Mouse (Mus musculus): Measurements from ENCODE around the gene Ush1g. TPM values are rescaled to one million over a fixed set of nuclear protein-coding genes. Genes with fewer than 3 reads are reported as not detected.
A peak's percentile ranks its signal among the peaks of the same experiment; 100 is the strongest.

The Ush1g gene
- polyA plus RNA-seq, 1 experiment from 2014 or later = 0.09 TPM

- 97% methylated on average over 5 of the region's 5 CpGs for WGBS
- no peak overlapping the region for H3K4me3 ChIP-seq (replicated peaks)
- no peak overlapping the region for H3K27ac ChIP-seq (replicated peaks)
- H3K9ac ChIP-seq (replicated peaks) = no peak overlapping the region
- no peaks in the 10 kb centered on the region for H3K4me1 ChIP-seq
- no peak for ATAC-seq (ENCODE audit: low FRiP score)
- H3K4me2 ChIP-seq = no peak overlapping the region
- H3K36me3 ChIP-seq = peaks cover 65% of the 10 kb centered on the region
- H3K9me3 ChIP-seq (replicated peaks) = no peaks in the 10 kb centered on the region
- H3K27me3 ChIP-seq (replicated peaks) = peaks cover 14% of the 10 kb centered on the region; the same call in 1 of the 2 replicates
These were observed 31.5 kb upstream of the Ush1g start for GRCm38 (mm10) chr11:115353375-115353774.

DNA sequence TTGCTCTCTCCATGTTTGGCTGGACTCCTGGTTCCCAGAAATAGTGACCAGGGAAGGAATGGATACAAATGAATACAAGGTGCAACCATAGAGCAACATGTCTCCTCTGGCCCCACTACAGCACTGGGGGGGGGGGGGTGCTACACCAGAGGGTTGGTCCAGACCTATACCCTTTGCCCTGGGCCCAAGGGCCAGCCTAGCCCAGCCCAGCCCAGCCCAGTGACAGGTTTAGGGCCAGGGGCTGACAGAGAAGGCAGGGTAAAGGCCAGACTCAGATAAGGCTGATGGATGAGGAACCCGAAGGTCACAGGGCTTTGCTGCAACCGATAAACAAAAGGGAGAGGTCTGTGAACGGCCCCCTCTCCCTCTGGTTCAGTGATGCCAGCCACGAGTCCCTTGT is 28.1 kb upstream of the Ush1g start:
- Histone ChIP-seq H3K4me1 (peaks cover 4% of the 10 kb centered on the region; the same call in 1 of the 2 replicates), H3K4me3 (replicated peaks) (no peak overlapping the region), H3K36me3 (peaks cover 49% of the 10 kb centered on the region), H3K4me2 (no peak overlapping the region), H3K9me3 (replicated peaks) (no peaks in the 10 kb centered on the region), H3K27me3 (replicated peaks) (peaks cover 13% of the 10 kb centered on the region; the same call in 1 of the 2 replicates), H3K27ac (replicated peaks) (no peak overlapping the region), H3K9ac (replicated peaks) (no peak overlapping the region)
- no peak for ATAC-seq (ENCODE audit: low FRiP score)
- WGBS = 54% methylated on average over 4 of the region's 4 CpGs

DNA sequence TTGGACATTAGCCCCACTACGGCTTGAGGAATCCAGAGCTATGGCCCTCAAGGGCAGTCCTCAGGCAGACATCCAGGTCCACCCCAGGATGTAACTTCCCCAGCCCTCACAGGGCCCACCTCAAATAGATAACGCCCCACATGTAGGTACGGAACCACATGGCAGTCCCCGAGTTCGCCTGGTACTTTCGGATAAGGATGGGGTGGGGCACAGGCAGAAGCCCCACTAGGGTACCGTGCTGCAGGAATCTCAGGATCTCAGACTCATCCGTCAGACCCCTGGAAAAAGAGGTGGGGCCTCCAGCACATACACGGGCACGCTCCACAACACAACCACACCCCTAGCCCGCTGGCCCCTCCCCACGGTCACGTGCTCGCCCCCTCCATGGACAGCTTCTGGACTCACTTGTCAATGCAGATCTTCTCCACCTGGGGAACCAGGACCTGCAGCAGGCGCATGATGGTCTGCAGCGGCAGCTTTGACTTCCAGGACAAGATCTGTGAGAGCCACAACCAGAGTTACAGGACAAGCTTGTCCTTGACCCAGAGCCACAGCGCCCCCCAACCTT is 26.9 kb upstream of the Ush1g start:
- peaks cover 13% of the 10 kb centered on the region; the same call in 1 of the 2 replicates for H3K27me3 ChIP-seq (replicated peaks)
- H3K9ac ChIP-seq (replicated peaks) = no peak overlapping the region
- no peak for ATAC-seq (ENCODE audit: low FRiP score)
- H3K4me1 ChIP-seq = peaks cover 4% of the 10 kb centered on the region; the same call in 1 of the 2 replicates
- no peak overlapping the region for H3K27ac ChIP-seq (replicated peaks)
- 60% methylated on average over 17 of the region's 17 CpGs for WGBS
- no peak overlapping the region for H3K4me2 ChIP-seq
- no peaks in the 10 kb centered on the region for H3K9me3 ChIP-seq (replicated peaks)
- H3K36me3 ChIP-seq = peaks cover 49% of the 10 kb centered on the region
- no peak overlapping the region for H3K4me3 ChIP-seq (replicated peaks)

DNA sequence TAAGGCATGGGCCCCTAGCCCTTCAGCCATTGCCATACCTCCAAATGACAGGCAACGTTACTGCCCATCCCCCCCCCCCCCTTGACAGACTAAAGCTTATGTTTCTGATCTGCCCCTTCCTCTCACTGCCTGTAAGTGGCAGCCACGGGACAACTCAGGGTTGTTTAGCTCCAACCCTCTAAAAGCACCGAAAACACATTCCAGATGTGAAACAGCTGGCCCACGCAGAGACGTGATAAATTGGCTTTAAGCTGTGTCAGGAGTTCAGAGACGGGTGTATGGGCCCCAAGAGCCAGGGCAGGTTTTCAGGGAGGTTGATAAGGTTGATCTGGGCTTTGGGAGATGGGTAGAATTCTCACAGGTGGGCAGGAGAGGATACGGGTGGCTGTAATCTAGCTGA is 23.7 kb upstream of the Ush1g start:
- Histone ChIP-seq H3K9me3 (replicated peaks) (no peaks in the 10 kb centered on the region), H3K27ac (replicated peaks) (no peak overlapping the region), H3K27me3 (replicated peaks) (peaks cover 13% of the 10 kb centered on the region; the same call in 1 of the 2 replicates), H3K36me3 (peaks cover 18% of the 10 kb centered on the region), H3K4me1 (peaks cover 4% of the 10 kb centered on the region; the same call in 1 of the 2 replicates), H3K9ac (replicated peaks) (no peak overlapping the region), H3K4me2 (no peak overlapping the region), H3K4me3 (replicated peaks) (no peak overlapping the region)
- WGBS = 42% methylated on average over 7 of the region's 7 CpGs
- ATAC-seq (ENCODE audit: low FRiP score) = no peak

GRCm38 (mm10) chr11:115344967-115345366 is 23.1 kb upstream of the Ush1g start:
- Histone ChIP-seq H3K9me3 (replicated peaks) (no peaks in the 10 kb centered on the region), H3K9ac (replicated peaks) (no peak overlapping the region; the same call in 1 of the 2 replicates), H3K4me3 (replicated peaks) (no peak overlapping the region), H3K27me3 (replicated peaks) (peaks cover 14% of the 10 kb centered on the region; the same call in 1 of the 2 replicates), H3K27ac (replicated peaks) (no peak overlapping the region), H3K36me3 (peaks cover 14% of the 10 kb centered on the region), H3K4me2 (no peak overlapping the region), H3K4me1 (peaks cover 4% of the 10 kb centered on the region; the same call in 1 of the 2 replicates)
- 19% methylated on average over 12 of the region's 12 CpGs for WGBS
- ATAC-seq (ENCODE audit: low FRiP score) = no peak

- WGBS = 71% methylated on average over 6 of the region's 6 CpGs
- no peaks in the 10 kb centered on the region for H3K9me3 ChIP-seq (replicated peaks)
- no peak overlapping the region for H3K9ac ChIP-seq (replicated peaks)
- ATAC-seq (ENCODE audit: low FRiP score) = no peak
- no peak overlapping the region for H3K4me2 ChIP-seq
- H3K27me3 ChIP-seq (replicated peaks) = peaks cover 6% of the 10 kb centered on the region; the same call in 1 of the 2 replicates
- no peak overlapping the region for H3K4me3 ChIP-seq (replicated peaks)
- H3K36me3 ChIP-seq = no peaks in the 10 kb centered on the region
- no peak overlapping the region for H3K27ac ChIP-seq (replicated peaks)
- peaks cover 1% of the 10 kb centered on the region; the same call in 1 of the 2 replicates for H3K4me1 ChIP-seq
These were observed 20.0 kb upstream of the Ush1g start for GRCm38 (mm10) chr11:115341866-115342265.

DNA sequence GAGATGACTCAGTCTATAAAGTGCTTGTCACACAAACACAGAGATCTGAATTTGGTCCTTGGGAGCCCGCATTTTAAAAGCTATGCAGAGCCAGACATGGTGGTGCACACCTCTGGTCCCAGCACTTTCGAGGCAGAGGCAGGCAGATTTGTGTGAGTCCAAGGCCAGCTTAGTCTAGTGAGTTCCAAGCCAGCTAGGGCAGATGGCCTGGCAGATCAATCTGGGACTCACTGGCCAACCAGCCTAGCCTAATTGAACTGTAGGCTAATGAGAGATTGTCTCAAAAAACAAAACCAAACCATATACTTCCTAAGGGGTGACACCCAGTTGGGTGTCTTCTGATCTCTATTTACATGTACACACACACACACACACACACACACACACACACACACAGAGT is 19.4 kb upstream of the Ush1g start:
- 73% methylated on average over 2 of the region's 2 CpGs for WGBS
- Histone ChIP-seq H3K9me3 (replicated peaks) (no peaks in the 10 kb centered on the region), H3K27ac (replicated peaks) (no peak overlapping the region), H3K4me3 (replicated peaks) (no peak overlapping the region), H3K36me3 (no peaks in the 10 kb centered on the region), H3K4me2 (no peak overlapping the region), H3K9ac (replicated peaks) (no peak overlapping the region), H3K27me3 (replicated peaks) (peaks cover 11% of the 10 kb centered on the region), H3K4me1 (no peaks in the 10 kb centered on the region)
- ATAC-seq (ENCODE audit: low FRiP score) = no peak

- H3K36me3 ChIP-seq = no peaks in the 10 kb centered on the region
- 72% methylated on average over 1 of the region's 1 CpGs for WGBS
- H3K27ac ChIP-seq (replicated peaks) = no peak overlapping the region
- H3K4me1 ChIP-seq = peaks cover 15% of the 10 kb centered on the region
- H3K4me2 ChIP-seq = no peak overlapping the region
- ATAC-seq (ENCODE audit: low FRiP score) = no peak
- H3K9me3 ChIP-seq (replicated peaks) = no peaks in the 10 kb centered on the region
- H3K9ac ChIP-seq (replicated peaks) = no peak overlapping the region
- H3K27me3 ChIP-seq (replicated peaks) = peaks cover 28% of the 10 kb centered on the region
- no peak overlapping the region for H3K4me3 ChIP-seq (replicated peaks)
These were observed 16.0 kb upstream of the Ush1g start for GRCm38 (mm10) chr11:115337826-115338225.

DNA sequence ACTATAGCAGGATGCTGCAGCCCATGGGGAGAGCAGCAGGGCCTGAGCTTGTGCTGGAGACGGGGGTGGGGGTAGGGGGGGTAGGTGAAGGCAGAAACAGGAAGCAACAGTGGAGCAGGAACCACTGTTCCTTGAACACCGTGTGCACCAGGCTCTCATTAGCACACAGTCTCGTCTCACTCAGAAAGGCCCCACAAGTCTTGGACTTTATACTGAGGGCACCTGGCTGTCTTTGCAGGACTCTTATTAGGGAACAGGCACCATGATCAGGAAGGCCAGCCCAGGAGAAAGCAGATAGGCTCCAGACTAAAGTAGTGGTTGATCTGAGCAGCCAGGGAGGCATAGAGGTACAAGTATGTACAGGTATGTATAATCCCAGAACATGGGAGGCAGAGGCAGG is 15.5 kb upstream of the Ush1g start:
- Histone ChIP-seq H3K9ac (replicated peaks) (no peak overlapping the region), H3K27me3 (replicated peaks) (peaks cover 28% of the 10 kb centered on the region), H3K27ac (replicated peaks) (no peak overlapping the region), H3K4me2 (no peak overlapping the region), H3K4me1 (peaks cover 15% of the 10 kb centered on the region), H3K4me3 (replicated peaks) (no peak overlapping the region), H3K36me3 (no peaks in the 10 kb centered on the region), H3K9me3 (replicated peaks) (no peaks in the 10 kb centered on the region)
- 69% methylated on average over 3 of the region's 3 CpGs for WGBS
- no peak for ATAC-seq (ENCODE audit: low FRiP score)

- Histone ChIP-seq H3K9me3 (replicated peaks) (no peaks in the 10 kb centered on the region), H3K4me2 (no peak overlapping the region), H3K9ac (replicated peaks) (no peak overlapping the region), H3K27ac (replicated peaks) (no peak overlapping the region), H3K36me3 (no peaks in the 10 kb centered on the region), H3K4me3 (replicated peaks) (no peak overlapping the region), H3K4me1 (peaks cover 15% of the 10 kb centered on the region), H3K27me3 (replicated peaks) (peaks cover 32% of the 10 kb centered on the region)
- WGBS = 22% methylated on average over 6 of the region's 6 CpGs
- ATAC-seq (ENCODE audit: low FRiP score) = no peak
These were observed 14.3 kb upstream of the Ush1g start for GRCm38 (mm10) chr11:115336115-115336514.

- WGBS = 58% methylated on average over 12 of the region's 12 CpGs
- H3K36me3 ChIP-seq = no peaks in the 10 kb centered on the region
- H3K4me3 ChIP-seq (replicated peaks) = peak overlapping the region; percentile 34
- H3K27me3 ChIP-seq (replicated peaks) = peaks cover 34% of the 10 kb centered on the region
- H3K9ac ChIP-seq (replicated peaks) = no peak overlapping the region
- no peaks in the 10 kb centered on the region for H3K9me3 ChIP-seq (replicated peaks)
- no peak overlapping the region for H3K27ac ChIP-seq (replicated peaks)
- no peak for ATAC-seq (ENCODE audit: low FRiP score)
- peak overlapping the region; percentile 65 for H3K4me2 ChIP-seq
- peaks cover 15% of the 10 kb centered on the region for H3K4me1 ChIP-seq
These were observed 13.4 kb upstream of the Ush1g start for GRCm38 (mm10) chr11:115335223-115335622.

DNA sequence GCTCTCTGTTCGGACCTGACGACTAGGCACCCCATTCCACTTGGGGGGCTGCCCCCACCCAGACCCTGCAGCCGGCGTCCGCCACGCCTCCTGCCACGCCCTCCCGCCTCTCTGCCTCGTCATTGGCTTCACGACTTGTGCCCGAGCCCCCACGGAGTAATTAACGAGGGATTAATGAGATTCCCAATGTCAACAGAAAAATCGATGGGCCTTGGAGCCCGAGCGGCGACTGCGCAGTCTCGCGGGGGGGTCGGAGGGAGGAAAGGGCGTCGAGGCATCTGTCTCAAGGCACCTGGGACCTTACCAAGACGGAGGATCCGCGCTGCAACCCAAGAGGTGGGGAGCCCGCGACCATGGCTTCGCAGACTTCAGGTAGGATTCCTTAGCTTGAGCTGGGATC is 12.7 kb upstream of the Ush1g start, which contains the start of gene Otop3:
Gene Otop3 (plus strand): TSS at position 201 of the 400 bp plus-strand sequence.
- no peaks in the 10 kb centered on the region for H3K36me3 ChIP-seq
- no peaks in the 10 kb centered on the region for H3K9me3 ChIP-seq (replicated peaks)
- peak; percentile 34; the same call in 1 of the 2 replicates for ATAC-seq (ENCODE audit: low FRiP score)
- peak within 1 kb of the TSS; percentile 34; the same call in 1 of the 2 replicates for H3K9ac ChIP-seq (replicated peaks)
- H3K27me3 ChIP-seq (replicated peaks) = peaks cover 34% of the 10 kb centered on the region
- H3K4me3 ChIP-seq (replicated peaks) = peak within 1 kb of the TSS; percentile 34
- H3K4me2 ChIP-seq = peak within 1 kb of the TSS; percentile 65
- peaks cover 15% of the 10 kb centered on the region for H3K4me1 ChIP-seq
- H3K27ac ChIP-seq (replicated peaks) = no peak within 1 kb of the TSS
- 2% methylated on average over 29 of the region's 29 CpGs for WGBS

Measured in neural tube, embryonic 15.5 days (tissue).